Mouse (Mus musculus): ENCODE results near the gene Gm20594. TPM values are rescaled to one million over a fixed set of nuclear protein-coding genes. Genes with fewer than 3 reads are reported as not detected.

Gene Gm20594
- polyA plus RNA-seq (2014; fragmentation: Nextera tagmentation; extraction: Ambion mirVana) = not detected in 2 replicates

DNA sequence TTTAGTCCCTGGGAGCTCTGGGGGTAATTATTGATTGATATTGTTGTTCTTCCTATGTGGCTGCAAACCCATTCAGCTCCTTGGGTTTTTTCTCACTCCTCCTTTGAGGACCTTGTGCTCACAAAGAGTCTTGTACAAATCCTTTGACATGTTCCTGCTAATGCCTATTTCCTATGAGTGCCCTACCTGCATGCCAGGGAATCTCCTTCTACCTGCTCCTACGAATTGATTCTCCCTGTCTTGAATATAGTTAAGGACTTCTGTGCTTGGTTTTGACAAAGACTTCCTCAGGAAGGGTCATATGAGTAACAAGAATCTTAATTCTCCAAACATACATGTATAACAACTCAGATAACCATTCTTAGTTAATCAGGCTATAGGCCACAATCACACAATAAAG, at the start of gene Gm20594:
Gene Gm20594 (plus strand): TSS at position 301 of the 400 bp plus-strand sequence.
- H3K27me3 ChIP-seq (ENCODE audit: control insufficient read depth, insufficient read depth, low read length) = no peaks in the 10 kb centered on the region
- no peaks in the 10 kb centered on the region for H3K9me3 ChIP-seq (ENCODE audit: control insufficient read depth, low read length)
- ATAC-seq (ENCODE audit: insufficient read depth, low FRiP score, low TSS enrichment) (no peak), DNase-seq (ENCODE audit: low spot score) (no peak)
- H3K27ac ChIP-seq (ENCODE audit: low read depth, low read length) = no peak within 1 kb of the TSS
- H3K4me3 ChIP-seq (ENCODE audit: low read depth, low read length) = no peak within 1 kb of the TSS
- H3K36me3 ChIP-seq (ENCODE audit: control insufficient read depth, insufficient read depth, low read length) = no peaks in the 10 kb centered on the region
- WGBS = 77% methylated on average over 1 of the region's 1 CpGs
- H3K9ac ChIP-seq (ENCODE audit: low read length) = no peak within 1 kb of the TSS
- H3K4me1 ChIP-seq (ENCODE audit: control insufficient read depth, insufficient read depth, low read length) = no peaks in the 10 kb centered on the region
- no peak within 1 kb of the TSS for H3K4me2 ChIP-seq (ENCODE audit: low read depth)

DNA sequence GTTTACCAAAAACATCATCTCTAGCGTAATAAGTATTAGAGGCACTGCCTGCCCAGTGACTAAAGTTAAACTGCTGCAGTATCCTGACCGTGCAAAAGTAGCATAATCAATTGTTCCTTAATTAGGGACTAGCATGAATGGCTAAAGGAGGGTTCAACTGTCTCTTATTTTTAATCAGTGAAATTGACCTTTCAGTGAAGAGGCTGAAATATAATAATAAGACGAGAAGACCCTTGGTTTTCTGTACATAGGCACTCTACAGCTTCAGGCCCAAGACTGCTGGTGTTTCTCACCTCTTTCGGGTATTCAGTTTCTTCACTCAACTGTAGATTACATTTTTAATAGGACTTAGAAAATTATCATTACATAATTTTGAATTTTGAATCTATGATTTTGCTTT, 398 bp downstream of the Gm20594 start:
- no peaks in the 10 kb centered on the region for H3K36me3 ChIP-seq (ENCODE audit: control insufficient read depth, insufficient read depth, low read length)
- H3K4me2 ChIP-seq (ENCODE audit: low read depth) = no peak overlapping the region
- ATAC-seq (ENCODE audit: insufficient read depth, low FRiP score, low TSS enrichment) = peak; percentile 63; the same call in 1 of the 2 replicates
- no peak overlapping the region for H3K9ac ChIP-seq (ENCODE audit: low read length)
- H3K9me3 ChIP-seq (ENCODE audit: control insufficient read depth, low read length) = no peaks in the 10 kb centered on the region
- no peaks in the 10 kb centered on the region for H3K4me1 ChIP-seq (ENCODE audit: control insufficient read depth, insufficient read depth, low read length)
- H3K27me3 ChIP-seq (ENCODE audit: control insufficient read depth, insufficient read depth, low read length) = no peaks in the 10 kb centered on the region
- no peak overlapping the region for H3K4me3 ChIP-seq (ENCODE audit: low read depth, low read length)
- H3K27ac ChIP-seq (ENCODE audit: low read depth, low read length) = no peak overlapping the region
- 89% methylated on average over 4 of the region's 4 CpGs for WGBS
- DNase-seq (ENCODE audit: low spot score) = no peak

- H3K36me3 ChIP-seq (ENCODE audit: control insufficient read depth, insufficient read depth, low read length) = no peaks in the 10 kb centered on the region
- WGBS = 86% methylated on average over 4 of the region's 4 CpGs
- H3K4me3 ChIP-seq (ENCODE audit: low read depth, low read length) = no peak overlapping the region
- no peak overlapping the region for H3K4me2 ChIP-seq (ENCODE audit: low read depth)
- no peaks in the 10 kb centered on the region for H3K27me3 ChIP-seq (ENCODE audit: control insufficient read depth, insufficient read depth, low read length)
- DNase-seq (ENCODE audit: low spot score) = no peak
- H3K27ac ChIP-seq (ENCODE audit: low read depth, low read length) = no peak overlapping the region
- no peak for ATAC-seq (ENCODE audit: insufficient read depth, low FRiP score, low TSS enrichment)
- H3K4me1 ChIP-seq (ENCODE audit: control insufficient read depth, insufficient read depth, low read length) = no peaks in the 10 kb centered on the region
- H3K9ac ChIP-seq (ENCODE audit: low read length) = no peak overlapping the region
- H3K9me3 ChIP-seq (ENCODE audit: control insufficient read depth, low read length) = no peaks in the 10 kb centered on the region
Observed at GRCm38 (mm10) chr6:79833845-79834244, 16.1 kb downstream of the Gm20594 start.

DNA sequence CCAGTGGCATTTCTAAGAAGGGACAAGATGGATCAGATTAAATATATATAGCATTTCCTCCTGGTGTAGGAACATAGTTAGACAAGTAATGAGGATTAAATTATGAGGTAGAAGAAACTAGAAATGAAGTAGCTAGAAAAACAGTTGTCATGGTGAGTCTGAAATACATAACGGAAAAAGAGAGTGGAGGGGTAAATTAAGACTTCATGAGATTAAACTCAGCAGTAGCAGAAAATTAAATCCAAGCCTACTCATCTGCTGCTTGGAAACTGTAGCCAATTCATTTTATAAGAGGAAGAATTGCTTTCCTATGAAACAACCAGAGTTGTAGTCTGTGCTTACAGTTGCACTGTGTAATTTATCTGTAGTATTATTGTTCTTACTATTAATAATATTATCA, 29.1 kb downstream of the Gm20594 start:
- Histone ChIP-seq H3K27me3 (ENCODE audit: control insufficient read depth, insufficient read depth, low read length) (no peaks in the 10 kb centered on the region), H3K9ac (ENCODE audit: low read length) (no peak overlapping the region), H3K36me3 (ENCODE audit: control insufficient read depth, insufficient read depth, low read length) (no peaks in the 10 kb centered on the region), H3K4me3 (ENCODE audit: low read depth, low read length) (no peak overlapping the region), H3K4me2 (ENCODE audit: low read depth) (no peak overlapping the region), H3K4me1 (ENCODE audit: control insufficient read depth, insufficient read depth, low read length) (no peaks in the 10 kb centered on the region), H3K9me3 (ENCODE audit: control insufficient read depth, low read length) (no peaks in the 10 kb centered on the region), H3K27ac (ENCODE audit: low read depth, low read length) (no peak overlapping the region)
- ATAC-seq (ENCODE audit: insufficient read depth, low FRiP score, low TSS enrichment) (no peak), DNase-seq (ENCODE audit: low spot score) (no peak)
- 91% methylated on average over 1 of the region's 1 CpGs for WGBS

Other genes starting within 250 kb of the Gm20594 start
- 4.1 and 5.5 TPM in 2 replicates for gene Lrrtm4, start 201.0 kb downstream of the Gm20594 start, polyA plus RNA-seq (2014; fragmentation: Nextera tagmentation; extraction: Ambion mirVana)

Data from neural tube, embryonic 11.5 days (tissue).